Mouse (Mus musculus) liver, embryonic 16.5 days (tissue): ENCODE measurements around the gene Rnf187. TPM values are rescaled to one million over a fixed set of nuclear protein-coding genes. Genes with fewer than 3 reads are reported as not detected.

Source experiments
- ATAC-seq: fragments of 200-750 bp; cut with Nextera tagmentation; 2 replicates; pipeline ENCODE4 v1.8.0; 2017; ENCODE audit warnings: low read depth, mild to moderate bottlenecking, moderate number of reproducible peaks, moderate library complexity
- H3K27ac ChIP-seq: fragments of 300-500 bp; sonication (generic); 2 replicates; pipeline ENCODE4 v1.5.1; 2014; ENCODE audit warnings: mild to moderate bottlenecking, low read length
- H3K27me3 ChIP-seq: fragments of 300-500 bp; sonication (generic); 2 replicates; pipeline ENCODE4 v1.6.1; 2014; ENCODE audit warnings: low read depth, low read length, mixed read lengths; ENCODE audit not compliant: control insufficient read depth, insufficient read depth
- H3K36me3 ChIP-seq: fragments of 300-500 bp; sonication (generic); 2 replicates; pipeline ENCODE4 v1.6.1; 2014; ENCODE audit warnings: mild to moderate bottlenecking; ENCODE audit not compliant: control insufficient read depth, insufficient read depth
- H3K4me1 ChIP-seq: fragments of 300-500 bp; sonication (generic); 2 replicates; pipeline ENCODE4 v1.6.1; 2014; ENCODE audit warnings: low read depth, low read length, mixed read lengths; ENCODE audit not compliant: control insufficient read depth
- H3K4me2 ChIP-seq: fragments of 300-500 bp; sonication (generic); 2 replicates; pipeline ENCODE4 v1.6.1; 2014; ENCODE audit warnings: low read depth, low read length, mixed read lengths
- H3K4me3 ChIP-seq: fragments of 300-500 bp; sonication (generic); 2 replicates; pipeline ENCODE4 v1.5.1; 2014; ENCODE audit warnings: low read depth, mild to moderate bottlenecking, low read length
- H3K9ac ChIP-seq: fragments of 300-500 bp; sonication (generic); 2 replicates; pipeline ENCODE4 v1.6.1; 2014; ENCODE audit warnings: low read depth, low read length
- H3K9me3 ChIP-seq: fragments of 300-500 bp; sonication (generic); replicated peaks from 2 replicates; pipeline ENCODE4 v1.6.1; 2016; ENCODE audit warnings: low read length; ENCODE audit not compliant: control insufficient read depth
- WGBS: fragments of 180-500 bp; shearing (Covaris S2); extraction: QIAGEN DNeasy Blood & Tissue Kit; methylation state at CpG from one replicate; pipeline ENCODE4 v1.1.7; 2014; ENCODE audit not compliant: insufficient replicate concordance; 5-methylcytosine and 5-hydroxymethylcytosine counted together
- polyA plus RNA-seq: library from polyadenylated mRNA; unstranded; fragments of >200 nt; fragmentation: Nextera tagmentation; extraction: Ambion mirVana; gene quantifications from 2 replicates; pipeline ENCODE4 v1.2.1, GENCODE M21; 2015

The Rnf187 gene
- polyA plus RNA-seq, 1 experiment from 2014 or later = 81.7 TPM

- WGBS = 1% methylated on average over 33 of the region's 33 CpGs
- peaks cover 35% of the 10 kb centered on the region for H3K4me1 ChIP-seq
Observed at GRCm38 (mm10) chr11:58953351-58954169, 14.8 kb upstream of the Rnf187 start.

DNA sequence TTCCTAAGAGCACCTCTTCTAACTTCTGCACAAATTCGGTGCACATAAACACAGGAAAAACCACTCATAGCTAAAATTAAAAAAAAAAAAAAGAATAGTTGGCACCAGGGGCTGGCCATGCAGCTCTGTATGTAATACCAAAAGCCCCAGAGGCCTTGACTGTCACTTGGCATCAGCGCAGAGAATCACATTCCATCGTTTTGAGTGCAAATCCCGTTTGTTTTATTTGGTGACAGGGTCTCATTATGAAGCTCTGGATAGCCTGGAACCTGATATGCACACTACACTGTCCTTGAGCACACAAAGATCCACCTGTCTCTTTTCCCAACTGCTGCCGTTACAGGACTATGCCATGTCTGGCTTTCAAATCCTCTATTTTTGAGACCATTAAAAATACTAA is 12.5 kb upstream of the Rnf187 start:
- Histone ChIP-seq H3K27me3 (peaks cover 40% of the 10 kb centered on the region), H3K4me3 (no peak overlapping the region), H3K9me3 (no peaks in the 10 kb centered on the region), H3K36me3 (no peaks in the 10 kb centered on the region), H3K27ac (no peak overlapping the region), H3K4me2 (no peak overlapping the region), H3K9ac (no peak overlapping the region), H3K4me1 (peaks cover 27% of the 10 kb centered on the region)
- ATAC-seq = no peak
- WGBS = 76% methylated on average over 5 of the region's 5 CpGs

More at GRCm38 (mm10) chr11:58953351-58954169, 14.8 kb upstream of the Rnf187 start:
- Histone ChIP-seq H3K27me3 (peaks cover 30% of the 10 kb centered on the region), H3K4me3 (peak overlapping the region; percentile 90), H3K9me3 (no peaks in the 10 kb centered on the region), H3K36me3 (peaks cover 12% of the 10 kb centered on the region), H3K9ac (peak overlapping the region; percentile 90), H3K27ac (peak overlapping the region; percentile 100), H3K4me2 (peak overlapping the region; percentile 97)
- peak; percentile 33 for ATAC-seq

- H3K9me3 ChIP-seq = no peaks in the 10 kb centered on the region
- peaks cover 27% of the 10 kb centered on the region for H3K4me1 ChIP-seq
- H3K27me3 ChIP-seq = peaks cover 43% of the 10 kb centered on the region
- no peak for ATAC-seq
- H3K27ac ChIP-seq = peak overlapping the region; percentile 64
- WGBS = 25% methylated on average over 20 of the region's 20 CpGs
- H3K36me3 ChIP-seq = no peaks in the 10 kb centered on the region
- H3K4me2 ChIP-seq = peak overlapping the region; percentile 70
- H3K4me3 ChIP-seq = peak overlapping the region; percentile 59
- H3K9ac ChIP-seq = peak overlapping the region; percentile 60
Observed at GRCm38 (mm10) chr11:58949480-58950431, 11.0 kb upstream of the Rnf187 start.

DNA sequence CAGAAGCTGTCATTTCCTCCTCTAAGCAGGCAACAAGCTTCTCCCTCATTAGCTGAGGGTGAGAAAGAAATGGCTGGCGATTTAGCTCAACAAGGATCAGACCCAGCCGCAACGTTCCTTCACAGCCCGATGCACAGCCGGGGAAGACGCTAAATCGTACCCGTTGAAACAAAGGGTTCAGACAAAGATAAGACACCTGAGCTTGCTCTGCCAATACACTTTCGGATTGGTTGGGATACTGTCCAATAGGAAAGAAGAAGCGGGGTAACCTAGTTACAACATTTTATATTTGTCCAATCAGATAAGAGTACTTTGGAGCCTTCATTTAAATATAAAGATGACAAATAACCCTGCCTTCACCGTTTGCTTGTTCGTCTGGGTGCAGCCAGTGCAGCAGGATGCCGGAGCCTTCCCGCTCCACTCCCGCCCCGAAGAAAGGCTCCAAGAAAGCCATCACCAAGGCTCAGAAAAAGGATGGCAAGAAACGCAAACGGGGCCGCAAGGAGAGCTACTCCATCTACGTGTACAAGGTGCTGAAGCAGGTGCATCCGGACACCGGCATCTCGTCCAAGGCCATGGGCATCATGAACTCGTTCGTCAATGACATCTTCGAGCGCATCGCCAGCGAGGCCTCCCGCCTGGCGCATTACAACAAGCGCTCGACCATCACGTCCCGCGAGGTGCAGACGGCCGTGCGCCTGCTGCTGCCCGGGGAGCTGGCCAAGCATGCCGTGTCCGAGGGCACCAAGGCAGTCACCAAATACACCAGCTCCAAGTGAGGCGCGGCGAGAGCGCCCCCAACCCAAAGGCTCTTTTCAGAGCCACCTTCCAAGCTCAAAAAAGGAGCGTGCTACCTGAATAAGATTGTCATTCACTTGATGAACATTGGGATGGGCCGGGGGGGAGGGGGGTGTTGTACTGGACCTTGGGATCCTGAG is 10.1 kb upstream of the Rnf187 start, which contains the start of gene Hist3h2ba:
Gene Hist3h2ba, plus strand, starts transcription at position 379 of the 938 bp plus-strand sequence.
- peaks cover 27% of the 10 kb centered on the region for H3K4me1 ChIP-seq
- ATAC-seq = peak; percentile 83
- no peaks in the 10 kb centered on the region for H3K36me3 ChIP-seq
- H3K27me3 ChIP-seq = peaks cover 47% of the 10 kb centered on the region
- H3K9ac ChIP-seq = peak within 1 kb of the TSS; percentile 60
- H3K4me2 ChIP-seq = peak within 1 kb of the TSS; percentile 70
- H3K9me3 ChIP-seq = no peaks in the 10 kb centered on the region
- peak within 1 kb of the TSS; percentile 64 for H3K27ac ChIP-seq
- H3K4me3 ChIP-seq = peak within 1 kb of the TSS; percentile 59
- WGBS = under 1% methylated on average over 46 of the region's 48 CpGs

GRCm38 (mm10) chr11:58947798-58948528 is 9.2 kb upstream of the Rnf187 start:
- H3K4me3 ChIP-seq = peak overlapping the region; percentile 59

GRCm38 (mm10) chr11:58947306-58947705 is 8.6 kb upstream of the Rnf187 start:
- 57% methylated on average over 3 of the region's 3 CpGs for WGBS
- H3K4me2 ChIP-seq = no peak overlapping the region
- no peak overlapping the region for H3K9ac ChIP-seq
- H3K27me3 ChIP-seq = peaks cover 49% of the 10 kb centered on the region
- H3K36me3 ChIP-seq = no peaks in the 10 kb centered on the region
- no peak overlapping the region for H3K27ac ChIP-seq
- H3K9me3 ChIP-seq = no peaks in the 10 kb centered on the region
- no peak overlapping the region for H3K4me3 ChIP-seq
- ATAC-seq = no peak
- H3K4me1 ChIP-seq = peaks cover 16% of the 10 kb centered on the region

More at GRCm38 (mm10) chr11:58947798-58948528, 9.2 kb upstream of the Rnf187 start:
- peak; percentile 45; the same call in 1 of the 2 replicates for ATAC-seq
- Histone ChIP-seq H3K9ac (peak overlapping the region; percentile 46), H3K27me3 (peaks cover 49% of the 10 kb centered on the region), H3K4me2 (peak overlapping the region; percentile 70), H3K36me3 (no peaks in the 10 kb centered on the region), H3K4me1 (peaks cover 18% of the 10 kb centered on the region), H3K27ac (peak overlapping the region; percentile 49), H3K9me3 (no peaks in the 10 kb centered on the region)
- WGBS = 16% methylated on average over 23 of the region's 23 CpGs

- Histone ChIP-seq H3K4me1 (peaks cover 14% of the 10 kb centered on the region), H3K9ac (no peak overlapping the region), H3K4me3 (no peak overlapping the region), H3K27me3 (peaks cover 24% of the 10 kb centered on the region), H3K4me2 (no peak overlapping the region), H3K36me3 (no peaks in the 10 kb centered on the region), H3K27ac (no peak overlapping the region), H3K9me3 (no peaks in the 10 kb centered on the region)
- ATAC-seq = no peak
- 70% methylated on average over 5 of the region's 5 CpGs for WGBS
Observed at GRCm38 (mm10) chr11:58944136-58944535, 5.4 kb upstream of the Rnf187 start.
